Mouse (Mus musculus) liver, adult 2 months (tissue): ENCODE measurements around the gene Atp6v1g1. TPM values are rescaled to one million over a fixed set of nuclear protein-coding genes. Genes with fewer than 3 reads are reported as not detected.

ENCODE experiments used
- DNase-seq: peaks from one replicate; pipeline ENCODE4 v3.0.0-alpha.2; 2011; ENCODE audit warnings: low read depth, low spot score; ENCODE audit errors: extremely low read depth
- H3K27ac ChIP-seq: fragments of 200-500 bp; replicated peaks from 2 replicates; pipeline ENCODE4 v1.5.1; 2012; ENCODE audit warnings: low read depth, mild to moderate bottlenecking, control low read depth, inconsistent platforms, low read length; ENCODE audit not compliant: insufficient read depth
- H3K27me3 ChIP-seq: fragments of 200-500 bp; 2 replicates; pipeline ENCODE4 v1.6.1; 2012; ENCODE audit warnings: mild to moderate bottlenecking, moderate library complexity, low read length, inconsistent platforms; ENCODE audit not compliant: control insufficient read depth, insufficient read depth
- H3K36me3 ChIP-seq: fragments of 200-500 bp; 2 replicates; pipeline ENCODE4 v1.6.1; 2012; ENCODE audit warnings: low read length, inconsistent platforms; ENCODE audit not compliant: control insufficient read depth, insufficient read depth
- H3K4me1 ChIP-seq: fragments of 200-500 bp; 2 replicates; pipeline ENCODE4 v1.6.1; 2011; ENCODE audit warnings: low read length; ENCODE audit not compliant: control insufficient read depth, insufficient read depth
- H3K4me3 ChIP-seq: fragments of 200-500 bp; 2 replicates; pipeline ENCODE4 v1.5.1; 2011; ENCODE audit warnings: low read depth, mild to moderate bottlenecking, control low read depth, low read length, moderate library complexity; ENCODE audit not compliant: insufficient read depth
- H3K79me2 ChIP-seq: fragments of 200-500 bp; 2 replicates; pipeline ENCODE4 v1.6.1; 2012; ENCODE audit warnings: inconsistent platforms, mild to moderate bottlenecking, low read length, moderate library complexity; ENCODE audit not compliant: control insufficient read depth, insufficient read depth
- H3K9ac ChIP-seq: fragments of 200-500 bp; 2 replicates; pipeline ENCODE4 v1.6.1; 2012; ENCODE audit warnings: low read depth, mild to moderate bottlenecking, control low read depth, inconsistent platforms, low read length
- CTCF ChIP-seq: fragments of 200-500 bp; IDR thresholded peaks from 2 replicates; pipeline ENCODE4 v1.5.1; 2011; ENCODE audit warnings: low read depth, low read length, control low read depth
- POLR2A ChIP-seq: fragments of 200-500 bp; IDR thresholded peaks from 2 replicates; pipeline ENCODE4 v1.6.1; 2011; ENCODE audit warnings: low read length, control low read depth; ENCODE audit not compliant: insufficient read depth; ENCODE audit errors: extremely low read depth
- WGBS: fragments of 180-500 bp; shearing (Covaris S2); methylation state at CpG from one replicate; pipeline ENCODE4 v1.1.7; 2018; 5-methylcytosine and 5-hydroxymethylcytosine counted together
- polyA plus RNA-seq: library from polyadenylated mRNA; depleted of rRNA; stranded (reverse); fragments of >200 nt; gene quantifications from 2 replicates; pipeline ENCODE4 v1.2.3, GENCODE M21; 2012
- total RNA-seq: library from RNA; depleted of rRNA; stranded (reverse); fragments of >200 nt; gene quantifications from 2 replicates; pipeline ENCODE4 v1.2.3, GENCODE M21; 2014

Gene Atp6v1g1
- total and polyA plus RNA-seq, 2 experiments, result 31.6 to 79.7 TPM

- H3K36me3 ChIP-seq, result no peaks in the 10 kb centered on the region
- no peak overlapping the region for H3K9ac ChIP-seq
- 84% methylated on average over 5 of the region's 5 CpGs for WGBS
- H3K27ac ChIP-seq, result no peak overlapping the region
- no peaks in the 10 kb centered on the region for H3K4me1 ChIP-seq
- no peak for TF ChIP-seq POLR2A
- no peak for TF ChIP-seq CTCF
- no peak for DNase-seq
- H3K79me2 ChIP-seq, result no peaks in the 10 kb centered on the region
- no peaks in the 10 kb centered on the region for H3K27me3 ChIP-seq
- H3K4me3 ChIP-seq, result no peak overlapping the region
Measured at GRCm38 (mm10) chr4:63515021-63515420, 29.6 kb upstream of the Atp6v1g1 start.

GRCm38 (mm10) chr4:63521813-63522419 lies 22.7 kb upstream of the Atp6v1g1 start:
- H3K4me1 ChIP-seq, result no peaks in the 10 kb centered on the region
- no peak overlapping the region for H3K27ac ChIP-seq
- no peaks in the 10 kb centered on the region for H3K36me3 ChIP-seq
- no peak overlapping the region for H3K4me3 ChIP-seq
- no peak overlapping the region for H3K9ac ChIP-seq
- H3K79me2 ChIP-seq, result no peaks in the 10 kb centered on the region
- TF ChIP-seq CTCF (no peak), POLR2A (no peak)
- WGBS, result 80% methylated on average over 2 of the region's 2 CpGs
- no peak for DNase-seq
- H3K27me3 ChIP-seq, result no peaks in the 10 kb centered on the region

- Histone ChIP-seq H3K79me2 (no peaks in the 10 kb centered on the region), H3K27me3 (no peaks in the 10 kb centered on the region), H3K36me3 (no peaks in the 10 kb centered on the region), H3K4me3 (no peak overlapping the region), H3K9ac (no peak overlapping the region), H3K27ac (no peak overlapping the region), H3K4me1 (no peaks in the 10 kb centered on the region)
- WGBS, result 82% methylated on average over 8 of the region's 8 CpGs
- no peak for DNase-seq
- TF ChIP-seq POLR2A, result no peak
- TF ChIP-seq CTCF, result no peak
Measured at GRCm38 (mm10) chr4:63525514-63525913, 19.1 kb upstream of the Atp6v1g1 start.

GRCm38 (mm10) chr4:63528946-63529345 lies 15.6 kb upstream of the Atp6v1g1 start:
- TF ChIP-seq POLR2A (no peak), CTCF (no peak)
- no peak overlapping the region for H3K9ac ChIP-seq
- H3K27me3 ChIP-seq, result no peaks in the 10 kb centered on the region
- WGBS, result 88% methylated on average over 6 of the region's 6 CpGs
- no peak overlapping the region for H3K4me3 ChIP-seq
- no peaks in the 10 kb centered on the region for H3K36me3 ChIP-seq
- H3K27ac ChIP-seq, result no peak overlapping the region
- DNase-seq, result no peak
- no peaks in the 10 kb centered on the region for H3K79me2 ChIP-seq
- no peaks in the 10 kb centered on the region for H3K4me1 ChIP-seq

GRCm38 (mm10) chr4:63530409-63530808 lies 14.2 kb upstream of the Atp6v1g1 start:
- 82% methylated on average over 7 of the region's 7 CpGs for WGBS

GRCm38 (mm10) chr4:63537602-63538001 lies 7.0 kb upstream of the Atp6v1g1 start:
- no peaks in the 10 kb centered on the region for H3K79me2 ChIP-seq
- WGBS, result 68% methylated on average over 4 of the region's 4 CpGs
- TF ChIP-seq POLR2A (no peak), CTCF (no peak)
- no peak for DNase-seq
- H3K27ac ChIP-seq, result no peak overlapping the region
- H3K4me3 ChIP-seq, result no peak overlapping the region
- no peaks in the 10 kb centered on the region for H3K27me3 ChIP-seq
- H3K36me3 ChIP-seq, result no peaks in the 10 kb centered on the region
- H3K4me1 ChIP-seq, result no peaks in the 10 kb centered on the region
- no peak overlapping the region for H3K9ac ChIP-seq

More at GRCm38 (mm10) chr4:63530409-63530808, 14.2 kb upstream of the Atp6v1g1 start:
- Histone ChIP-seq H3K27me3 (no peaks in the 10 kb centered on the region), H3K36me3 (no peaks in the 10 kb centered on the region), H3K4me3 (no peak overlapping the region), H3K79me2 (no peaks in the 10 kb centered on the region), H3K4me1 (no peaks in the 10 kb centered on the region), H3K27ac (no peak overlapping the region), H3K9ac (no peak overlapping the region)
- TF ChIP-seq CTCF (no peak), POLR2A (no peak)
- no peak for DNase-seq
